Mouse (Mus musculus): ENCODE measurements around the gene Gm20532. TPM values are rescaled to one million over a fixed set of nuclear protein-coding genes. Genes with fewer than 3 reads are reported as not detected.

The Gm20532 gene
- polyA plus RNA-seq, 1 experiment: not detected

- no peak for DNase-seq (ENCODE audit: low read depth)
- no peak for TF ChIP-seq CTCF (IDR thresholded peaks at IDR 0.05; ENCODE audit: borderline replicate concordance, extremely low read depth, insufficient read depth, insufficient read length)
- no peak for TF ChIP-seq POLR2A (IDR thresholded peaks at IDR 0.05; ENCODE audit: borderline replicate concordance, extremely low read depth, insufficient read depth, insufficient read length, poor library complexity, severe bottlenecking)
Observed at GRCm38 (mm10) chr2:26597810-26598209, 11.4 kb downstream of the Gm20532 start.

GRCm38 (mm10) chr2:26598462-26598861 is 12.0 kb downstream of the Gm20532 start:
- TF ChIP-seq POLR2A (IDR thresholded peaks at IDR 0.05; ENCODE audit: borderline replicate concordance, extremely low read depth, insufficient read depth, insufficient read length, poor library complexity, severe bottlenecking) (no peak), CTCF (IDR thresholded peaks at IDR 0.05; ENCODE audit: borderline replicate concordance, extremely low read depth, insufficient read depth, insufficient read length) (no peak)
- DNase-seq (ENCODE audit: low read depth): no peak

GRCm38 (mm10) chr2:26599965-26600364 is 13.5 kb downstream of the Gm20532 start:
- DNase-seq (ENCODE audit: low read depth): no peak
- TF ChIP-seq POLR2A (IDR thresholded peaks at IDR 0.05; ENCODE audit: borderline replicate concordance, extremely low read depth, insufficient read depth, insufficient read length, poor library complexity, severe bottlenecking): no peak
- TF ChIP-seq CTCF (IDR thresholded peaks at IDR 0.05; ENCODE audit: borderline replicate concordance, extremely low read depth, insufficient read depth, insufficient read length): no peak

- TF ChIP-seq POLR2A (IDR thresholded peaks at IDR 0.05; ENCODE audit: borderline replicate concordance, extremely low read depth, insufficient read depth, insufficient read length, poor library complexity, severe bottlenecking) (no peak), CTCF (IDR thresholded peaks at IDR 0.05; ENCODE audit: borderline replicate concordance, extremely low read depth, insufficient read depth, insufficient read length) (no peak)
- DNase-seq (ENCODE audit: low read depth): no peak
Observed at GRCm38 (mm10) chr2:26600664-26601063, 14.2 kb downstream of the Gm20532 start.

- TF ChIP-seq POLR2A (IDR thresholded peaks at IDR 0.05; ENCODE audit: borderline replicate concordance, extremely low read depth, insufficient read depth, insufficient read length, poor library complexity, severe bottlenecking) (no peak), CTCF (IDR thresholded peaks at IDR 0.05; ENCODE audit: borderline replicate concordance, extremely low read depth, insufficient read depth, insufficient read length) (no peak)
- DNase-seq (ENCODE audit: low read depth): no peak
Observed at GRCm38 (mm10) chr2:26601595-26601994, 15.2 kb downstream of the Gm20532 start.

- no peak for DNase-seq (ENCODE audit: low read depth)
- no peak for TF ChIP-seq CTCF (IDR thresholded peaks at IDR 0.05; ENCODE audit: borderline replicate concordance, extremely low read depth, insufficient read depth, insufficient read length)
- TF ChIP-seq POLR2A (IDR thresholded peaks at IDR 0.05; ENCODE audit: borderline replicate concordance, extremely low read depth, insufficient read depth, insufficient read length, poor library complexity, severe bottlenecking): no peak
Observed at GRCm38 (mm10) chr2:26602631-26603030, 16.2 kb downstream of the Gm20532 start.

GRCm38 (mm10) chr2:26603159-26603558 is 16.7 kb downstream of the Gm20532 start:
- TF ChIP-seq CTCF (IDR thresholded peaks at IDR 0.05; ENCODE audit: borderline replicate concordance, extremely low read depth, insufficient read depth, insufficient read length) (no peak), POLR2A (IDR thresholded peaks at IDR 0.05; ENCODE audit: borderline replicate concordance, extremely low read depth, insufficient read depth, insufficient read length, poor library complexity, severe bottlenecking) (no peak)
- no peak for DNase-seq (ENCODE audit: low read depth)

- TF ChIP-seq CTCF (IDR thresholded peaks at IDR 0.05; ENCODE audit: borderline replicate concordance, extremely low read depth, insufficient read depth, insufficient read length): peak; percentile 8; the same call in 1 of the 2 replicates
- TF ChIP-seq POLR2A (IDR thresholded peaks at IDR 0.05; ENCODE audit: borderline replicate concordance, extremely low read depth, insufficient read depth, insufficient read length, poor library complexity, severe bottlenecking): no peak
- peak; percentile 50 for DNase-seq (ENCODE audit: low read depth)
Observed at GRCm38 (mm10) chr2:26603720-26604671, 17.6 kb downstream of the Gm20532 start, which contains the start of gene Agpat2. Gene Agpat2, minus strand, starts transcription at chr2:26604417.

GRCm38 (mm10) chr2:26605331-26605730 is 18.9 kb downstream of the Gm20532 start:
- DNase-seq (ENCODE audit: low read depth): no peak
- no peak for TF ChIP-seq POLR2A (IDR thresholded peaks at IDR 0.05; ENCODE audit: borderline replicate concordance, extremely low read depth, insufficient read depth, insufficient read length, poor library complexity, severe bottlenecking)
- TF ChIP-seq CTCF (IDR thresholded peaks at IDR 0.05; ENCODE audit: borderline replicate concordance, extremely low read depth, insufficient read depth, insufficient read length): no peak

GRCm38 (mm10) chr2:26606579-26606978 is 20.1 kb downstream of the Gm20532 start:
- no peak for DNase-seq (ENCODE audit: low read depth)
- TF ChIP-seq POLR2A (IDR thresholded peaks at IDR 0.05; ENCODE audit: borderline replicate concordance, extremely low read depth, insufficient read depth, insufficient read length, poor library complexity, severe bottlenecking) (no peak), CTCF (IDR thresholded peaks at IDR 0.05; ENCODE audit: borderline replicate concordance, extremely low read depth, insufficient read depth, insufficient read length) (no peak)

GRCm38 (mm10) chr2:26607056-26607910 is 20.8 kb downstream of the Gm20532 start:
- peak; percentile 62 for DNase-seq (ENCODE audit: low read depth)
- TF ChIP-seq CTCF (IDR thresholded peaks at IDR 0.05; ENCODE audit: borderline replicate concordance, extremely low read depth, insufficient read depth, insufficient read length) (no peak), POLR2A (IDR thresholded peaks at IDR 0.05; ENCODE audit: borderline replicate concordance, extremely low read depth, insufficient read depth, insufficient read length, poor library complexity, severe bottlenecking) (no peak)

Data from brain, embryonic 14.5 days (tissue).